Mouse (Mus musculus) midbrain, embryonic 11.5 days (tissue): ENCODE results near the gene Suclg2. TPM values are rescaled to one million over a fixed set of nuclear protein-coding genes. Genes with fewer than 3 reads are reported as not detected.

Experiments used
- ATAC-seq: fragments of 200-750 bp; cut with Nextera tagmentation; 2 replicates; pipeline ENCODE4 v1.8.0; 2017; ENCODE audit warnings: moderate TSS enrichment, moderate library complexity; ENCODE audit not compliant: low FRiP score
- DNase-seq: peaks from one replicate; pipeline ENCODE4 v3.0.0; 2015; ENCODE audit warnings: low spot score; ENCODE audit errors: missing footprints
- H3K27ac ChIP-seq: fragments of 300-500 bp; sonication (generic); 2 replicates; pipeline ENCODE4 v1.5.1; 2014; ENCODE audit warnings: low read depth, low read length
- H3K27me3 ChIP-seq: fragments of 300-500 bp; sonication (generic); 2 replicates; pipeline ENCODE4 v1.6.1; 2014; ENCODE audit warnings: mild to moderate bottlenecking, low read length, moderate library complexity, mixed read lengths; ENCODE audit not compliant: control insufficient read depth, insufficient read depth
- H3K36me3 ChIP-seq: fragments of 300-500 bp; sonication (generic); 2 replicates; pipeline ENCODE4 v1.6.1; 2014; ENCODE audit warnings: mild to moderate bottlenecking, low read length, moderate library complexity, mixed read lengths; ENCODE audit not compliant: control insufficient read depth, insufficient read depth
- H3K4me1 ChIP-seq: fragments of 300-500 bp; sonication (generic); 2 replicates; pipeline ENCODE4 v1.6.1; 2014; ENCODE audit warnings: low read length; ENCODE audit not compliant: control insufficient read depth, insufficient read depth
- H3K4me2 ChIP-seq: fragments of 300-500 bp; sonication (generic); 2 replicates; pipeline ENCODE4 v1.6.1; 2014; ENCODE audit warnings: mild to moderate bottlenecking, moderate library complexity
- H3K4me3 ChIP-seq: fragments of 300-500 bp; sonication (generic); 2 replicates; pipeline ENCODE4 v1.5.1; 2014; ENCODE audit warnings: low read depth, low read length
- H3K9ac ChIP-seq: fragments of 300-500 bp; sonication (generic); 2 replicates; pipeline ENCODE4 v1.6.1; 2014; ENCODE audit warnings: low read length
- H3K9me3 ChIP-seq: fragments of 300-500 bp; sonication (generic); 2 replicates; pipeline ENCODE4 v1.6.1; 2016; ENCODE audit warnings: low read length; ENCODE audit not compliant: control insufficient read depth
- WGBS: fragments of 180-500 bp; shearing (Covaris S2); extraction: QIAGEN DNeasy Blood & Tissue Kit; methylation state at CpG from one replicate; pipeline ENCODE4 v1.1.7; 2014; 5-methylcytosine and 5-hydroxymethylcytosine counted together
- polyA plus RNA-seq: library from polyadenylated mRNA; unstranded; fragments of >200 nt; fragmentation: Nextera tagmentation; extraction: Ambion mirVana; gene quantifications from 2 replicates; pipeline ENCODE4 v1.2.1, GENCODE M21; 2014

The Suclg2 gene
- polyA plus RNA-seq, 1 experiment from 2014 or later, result 40.8 TPM

DNA sequence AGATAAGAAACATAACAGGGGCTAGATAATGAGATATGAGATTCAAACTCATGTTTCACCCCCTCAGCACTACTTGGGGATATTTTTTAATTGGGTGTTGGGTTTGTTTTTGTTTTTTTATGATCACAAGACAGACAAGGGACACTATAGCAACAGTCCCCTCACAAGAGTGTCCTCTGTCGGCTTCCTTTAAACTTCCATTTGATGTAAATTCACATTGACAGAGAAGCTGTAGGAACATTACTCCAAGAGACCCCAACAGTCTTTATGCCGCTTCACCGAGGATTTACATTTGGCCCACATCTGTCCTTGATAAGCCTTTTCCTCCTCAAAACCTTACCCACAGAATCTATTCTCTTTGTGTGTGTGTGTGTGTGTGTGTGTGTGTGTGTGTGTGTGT, 1.2 kb upstream of the Suclg2 start:
- H3K4me1 ChIP-seq, result peaks cover 2% of the 10 kb centered on the region; the same call in 1 of the 2 replicates
- ATAC-seq (no peak), DNase-seq (peak; percentile 33)
- no peak overlapping the region for H3K4me3 ChIP-seq
- H3K27me3 ChIP-seq, result no peaks in the 10 kb centered on the region
- no peak overlapping the region for H3K27ac ChIP-seq
- no peaks in the 10 kb centered on the region for H3K36me3 ChIP-seq
- no peaks in the 10 kb centered on the region for H3K9me3 ChIP-seq
- 71% methylated on average over 3 of the region's 3 CpGs for WGBS
- H3K4me2 ChIP-seq, result no peak overlapping the region
- no peak overlapping the region for H3K9ac ChIP-seq

- Histone ChIP-seq H3K27me3 (no peaks in the 10 kb centered on the region), H3K4me3 (peak overlapping the region; percentile 72), H3K36me3 (no peaks in the 10 kb centered on the region), H3K4me2 (peak overlapping the region; percentile 86), H3K27ac (no peak overlapping the region), H3K9me3 (no peaks in the 10 kb centered on the region), H3K4me1 (peaks cover 2% of the 10 kb centered on the region; the same call in 1 of the 2 replicates), H3K9ac (peak overlapping the region; percentile 87)
- DNase-seq (no peak), ATAC-seq (no peak; the same call in 1 of the 2 replicates)
- WGBS, result 0% methylated on average over 1 of the region's 1 CpGs
Observed at GRCm38 (mm10) chr6:95718969-95719333, 351 bp upstream of the Suclg2 start.

- Histone ChIP-seq H3K4me3 (no peak overlapping the region), H3K27me3 (no peaks in the 10 kb centered on the region), H3K27ac (no peak overlapping the region), H3K4me2 (no peak overlapping the region), H3K9ac (no peak overlapping the region), H3K4me1 (peaks cover 2% of the 10 kb centered on the region; the same call in 1 of the 2 replicates), H3K36me3 (no peaks in the 10 kb centered on the region), H3K9me3 (no peaks in the 10 kb centered on the region)
- ATAC-seq (no peak), DNase-seq (peak; percentile 77)
- 74% methylated on average over 3 of the region's 3 CpGs for WGBS
Observed at GRCm38 (mm10) chr6:95717071-95717470, 1.5 kb downstream of the Suclg2 start.

DNA sequence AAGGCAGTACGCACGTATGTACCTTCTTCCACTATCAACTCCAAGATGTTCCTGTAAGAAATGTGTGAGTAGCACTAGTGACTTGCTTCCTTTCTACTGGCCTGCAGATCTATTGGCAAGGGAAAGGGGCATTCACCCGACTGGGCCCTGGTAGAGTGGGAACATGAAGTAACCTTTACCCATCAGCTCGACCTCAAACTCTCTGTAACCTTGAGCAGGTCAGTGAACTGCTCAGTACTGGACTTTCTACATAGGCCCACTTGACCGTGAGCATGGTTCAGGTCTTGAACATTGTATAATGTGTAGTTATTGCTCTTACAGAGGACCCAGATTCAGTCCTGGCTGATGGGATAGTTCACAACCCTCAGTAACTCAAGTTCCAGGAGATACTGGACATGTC, 2.1 kb downstream of the Suclg2 start:
- Histone ChIP-seq H3K4me2 (no peak overlapping the region), H3K4me1 (peaks cover 2% of the 10 kb centered on the region; the same call in 1 of the 2 replicates), H3K27ac (no peak overlapping the region), H3K4me3 (no peak overlapping the region), H3K27me3 (no peaks in the 10 kb centered on the region), H3K9ac (no peak overlapping the region), H3K9me3 (no peaks in the 10 kb centered on the region), H3K36me3 (no peaks in the 10 kb centered on the region)
- DNase-seq (peak; percentile 35), ATAC-seq (no peak)
- 95% methylated on average over 5 of the region's 5 CpGs for WGBS

DNA sequence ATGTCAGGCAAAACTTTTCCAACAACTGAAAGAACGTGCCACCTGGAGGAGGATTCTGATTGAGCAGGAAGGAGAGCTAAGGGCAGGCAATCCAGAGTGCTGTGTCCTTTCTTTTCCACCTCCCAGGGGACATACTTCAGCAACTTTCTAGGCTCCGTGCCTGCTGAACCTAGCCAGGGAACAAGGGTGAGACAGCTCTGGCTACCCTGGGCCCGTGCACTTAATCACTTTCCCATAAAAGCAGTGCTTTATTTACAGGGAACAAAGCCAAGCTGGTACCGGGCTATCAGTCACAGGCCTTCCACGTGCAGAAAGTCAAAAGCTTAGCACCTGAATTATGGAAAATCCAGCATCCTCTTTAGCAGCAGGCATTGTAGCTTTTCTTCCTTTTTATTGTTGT, 5.4 kb downstream of the Suclg2 start:
- no peak overlapping the region for H3K27ac ChIP-seq
- no peak overlapping the region for H3K9ac ChIP-seq
- H3K4me1 ChIP-seq, result no peaks in the 10 kb centered on the region
- no peak overlapping the region for H3K4me3 ChIP-seq
- WGBS, result 23% methylated on average over 5 of the region's 5 CpGs
- ATAC-seq (no peak), DNase-seq (no peak)
- no peaks in the 10 kb centered on the region for H3K36me3 ChIP-seq
- no peaks in the 10 kb centered on the region for H3K27me3 ChIP-seq
- no peaks in the 10 kb centered on the region for H3K9me3 ChIP-seq
- H3K4me2 ChIP-seq, result no peak overlapping the region

- Histone ChIP-seq H3K27me3 (no peaks in the 10 kb centered on the region), H3K36me3 (no peaks in the 10 kb centered on the region), H3K9me3 (no peaks in the 10 kb centered on the region), H3K4me3 (no peak overlapping the region), H3K27ac (no peak overlapping the region), H3K4me1 (peaks cover under 1% of the 10 kb centered on the region; the same call in 1 of the 2 replicates), H3K9ac (no peak overlapping the region), H3K4me2 (no peak overlapping the region)
- 83% methylated on average over 4 of the region's 4 CpGs for WGBS
- ATAC-seq (no peak), DNase-seq (no peak)
Observed at GRCm38 (mm10) chr6:95712081-95712480, 6.5 kb downstream of the Suclg2 start.

DNA sequence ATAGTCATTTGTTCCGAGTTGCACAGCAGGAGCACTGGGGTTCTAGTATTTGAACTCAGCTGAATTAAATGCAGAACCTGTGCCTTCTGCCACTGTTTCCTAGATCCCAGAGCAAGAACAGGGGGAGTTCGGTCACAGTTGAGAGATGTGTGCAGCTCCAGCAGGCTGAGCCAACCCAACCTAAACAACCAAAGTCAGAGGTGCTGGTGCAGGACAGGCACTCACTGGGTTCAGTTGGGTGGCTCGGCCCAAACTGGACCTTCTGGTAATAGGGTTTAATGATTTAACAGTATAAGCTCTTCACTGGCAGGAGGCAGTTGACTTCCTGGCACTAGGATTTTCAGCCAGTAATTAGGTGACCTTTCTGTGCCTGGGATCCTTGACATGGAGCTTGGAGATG, 6.9 kb downstream of the Suclg2 start:
- WGBS, result 85% methylated on average over 3 of the region's 3 CpGs

DNA sequence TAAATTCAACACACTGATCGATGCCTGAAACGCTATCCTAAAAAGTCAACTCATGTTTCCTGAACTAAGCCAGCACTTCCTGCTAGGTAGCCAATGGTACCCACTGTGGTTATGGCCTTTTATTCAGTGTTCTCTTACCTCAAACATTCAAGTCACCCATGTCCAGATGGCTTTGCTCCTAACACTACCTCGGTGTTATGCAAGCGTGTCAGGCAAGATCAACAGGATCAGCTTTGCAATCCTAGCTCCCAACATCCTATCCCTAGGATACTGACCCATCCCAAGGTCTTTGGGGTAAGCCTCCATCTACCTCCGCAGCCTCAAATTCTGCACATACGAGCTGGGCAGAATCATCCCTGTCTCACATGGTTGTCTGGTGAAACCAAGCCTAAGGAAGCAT, 7.7 kb downstream of the Suclg2 start:
- no peak overlapping the region for H3K9ac ChIP-seq
- H3K36me3 ChIP-seq, result no peaks in the 10 kb centered on the region
- peaks cover 3% of the 10 kb centered on the region; the same call in 1 of the 2 replicates for H3K4me1 ChIP-seq
- H3K9me3 ChIP-seq, result no peaks in the 10 kb centered on the region
- H3K4me3 ChIP-seq, result no peak overlapping the region
- H3K4me2 ChIP-seq, result no peak overlapping the region
- no peak overlapping the region for H3K27ac ChIP-seq
- no peaks in the 10 kb centered on the region for H3K27me3 ChIP-seq
- DNase-seq (no peak), ATAC-seq (no peak)
- 92% methylated on average over 6 of the region's 6 CpGs for WGBS

More for the DNA sequence above, 6.9 kb downstream of the Suclg2 start:
- Histone ChIP-seq H3K9ac (no peak overlapping the region), H3K36me3 (no peaks in the 10 kb centered on the region), H3K4me2 (no peak overlapping the region), H3K4me3 (no peak overlapping the region), H3K27ac (no peak overlapping the region), H3K4me1 (peaks cover 3% of the 10 kb centered on the region; the same call in 1 of the 2 replicates), H3K27me3 (no peaks in the 10 kb centered on the region), H3K9me3 (no peaks in the 10 kb centered on the region)
- no peak for DNase-seq
- no peak for ATAC-seq

DNA sequence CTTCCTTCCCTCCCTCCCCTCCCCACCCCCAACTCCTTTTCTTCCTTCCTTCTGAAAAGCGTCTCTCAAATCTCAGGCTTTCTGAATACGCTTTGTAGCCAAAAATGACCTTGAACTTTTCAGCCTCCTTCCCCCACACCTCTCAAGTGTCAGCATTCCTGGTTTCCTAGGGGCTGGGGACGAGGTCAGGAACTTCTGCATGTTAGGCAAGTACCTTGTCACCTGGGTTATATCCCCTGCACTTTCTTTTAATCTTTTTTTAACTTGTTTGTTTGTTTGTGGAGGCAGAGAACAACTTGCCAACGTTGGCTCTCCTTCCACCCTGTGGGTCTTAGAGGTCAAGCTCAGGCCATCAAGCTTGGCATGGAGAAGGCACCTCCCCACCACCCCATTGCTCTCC, 9.1 kb downstream of the Suclg2 start:
- DNase-seq, result no peak
- Histone ChIP-seq H3K9ac (no peak overlapping the region), H3K9me3 (no peaks in the 10 kb centered on the region), H3K36me3 (no peaks in the 10 kb centered on the region), H3K27ac (no peak overlapping the region), H3K4me1 (peaks cover 3% of the 10 kb centered on the region; the same call in 1 of the 2 replicates), H3K27me3 (no peaks in the 10 kb centered on the region), H3K4me3 (no peak overlapping the region), H3K4me2 (no peak overlapping the region)
- WGBS, result 55% methylated on average over 4 of the region's 4 CpGs
- ATAC-seq, result no peak
